Mouse (Mus musculus): Measurements from ENCODE around the gene Lrp6. TPM values are rescaled to one million over a fixed set of nuclear protein-coding genes. Genes with fewer than 3 reads are reported as not detected.
A peak's percentile ranks its signal among the peaks of the same experiment; 100 is the strongest.

Gene Lrp6
- polyA plus RNA-seq (2015; fragmentation: Nextera tagmentation; extraction: Ambion mirVana) = 10.1 and 10.7 TPM in 2 replicates

GRCm38 (mm10) chr6:134566818-134567485 lies at the start of gene Lrp6:
Gene Lrp6, minus strand, starts transcription at chr6:134566965.
- TF ChIP-seq CTCF (IDR thresholded peaks at IDR 0.05; ENCODE audit: low read depth) (no peak), EP300 (IDR thresholded peaks at IDR 0.05; ENCODE audit: low read depth) (no peak)
- Histone ChIP-seq H3K9ac (replicated peaks) (peak within 1 kb of the TSS; percentile 97), H3K4me1 (ENCODE audit: insufficient read depth) (peaks cover 5% of the 10 kb centered on the region), H3K36me3 (replicated peaks; ENCODE audit: insufficient read depth, low read length) (no peaks in the 10 kb centered on the region), H3K27me3 (ENCODE audit: insufficient read depth, low read length) (no peaks in the 10 kb centered on the region), H3K9me3 (ENCODE audit: low read length) (no peaks in the 10 kb centered on the region), H3K27ac (ENCODE audit: low read depth) (peak within 1 kb of the TSS; percentile 94), H3K4me2 (ENCODE audit: low read depth, low read length) (peak within 1 kb of the TSS; percentile 89), H3K4me3 (ENCODE audit: low read depth, low read length) (peak within 1 kb of the TSS; percentile 88)
- 2% methylated on average over 71 of the region's 99 CpGs for WGBS (ENCODE audit: insufficient replicate concordance)
- DNase-seq = peak; percentile 88
- ATAC-seq = peak; percentile 91

GRCm38 (mm10) chr6:134614723-134615648 lies 48.2 kb upstream of the Lrp6 start:
- no peaks in the 10 kb centered on the region; the same call in 1 of the 2 replicates for H3K4me1 ChIP-seq (ENCODE audit: insufficient read depth)
- peak overlapping the region; percentile 72 for H3K27ac ChIP-seq (ENCODE audit: low read depth)
- ATAC-seq (peak; percentile 97), DNase-seq (peak; percentile 89)
- H3K36me3 ChIP-seq (replicated peaks; ENCODE audit: insufficient read depth, low read length) = no peaks in the 10 kb centered on the region
- peak overlapping the region; percentile 78 for H3K4me2 ChIP-seq (ENCODE audit: low read depth, low read length)
- no peaks in the 10 kb centered on the region for H3K9me3 ChIP-seq (ENCODE audit: low read length)
- peak overlapping the region; percentile 41 for H3K4me3 ChIP-seq (ENCODE audit: low read depth, low read length)
- WGBS (ENCODE audit: insufficient replicate concordance) = 11% methylated on average over 16 of the region's 16 CpGs
- H3K27me3 ChIP-seq (ENCODE audit: insufficient read depth, low read length) = no peaks in the 10 kb centered on the region
- 0 out of 2 replicates have a peak overlapping the region, but pooled peaks have one; percentile 22 for H3K9ac ChIP-seq (replicated peaks)
- TF ChIP-seq EP300 (IDR thresholded peaks at IDR 0.05; ENCODE audit: low read depth) (peak; percentile 57), CTCF (IDR thresholded peaks at IDR 0.05; ENCODE audit: low read depth) (peak; percentile 99)

- Histone ChIP-seq H3K9ac (replicated peaks) (no peak overlapping the region), H3K36me3 (replicated peaks; ENCODE audit: insufficient read depth, low read length) (no peaks in the 10 kb centered on the region), H3K4me1 (ENCODE audit: insufficient read depth) (no peaks in the 10 kb centered on the region; the same call in 1 of the 2 replicates), H3K4me3 (ENCODE audit: low read depth, low read length) (peak overlapping the region; percentile 41), H3K9me3 (ENCODE audit: low read length) (no peaks in the 10 kb centered on the region), H3K27me3 (ENCODE audit: insufficient read depth, low read length) (no peaks in the 10 kb centered on the region), H3K4me2 (ENCODE audit: low read depth, low read length) (peak overlapping the region; percentile 78), H3K27ac (ENCODE audit: low read depth) (peak overlapping the region; percentile 72)
- WGBS (ENCODE audit: insufficient replicate concordance) = 43% methylated on average over 4 of the region's 4 CpGs
- ATAC-seq (peak; percentile 74), DNase-seq (no peak)
- TF ChIP-seq EP300 (IDR thresholded peaks at IDR 0.05; ENCODE audit: low read depth) = no peak
- no peak for TF ChIP-seq CTCF (IDR thresholded peaks at IDR 0.05; ENCODE audit: low read depth)
These were observed 47.6 kb upstream of the Lrp6 start for GRCm38 (mm10) chr6:134614322-134614721.

GRCm38 (mm10) chr6:134611896-134612295 lies 45.1 kb upstream of the Lrp6 start:
- no peak overlapping the region for H3K4me3 ChIP-seq (ENCODE audit: low read depth, low read length)
- H3K9ac ChIP-seq (replicated peaks) = no peak overlapping the region
- H3K27ac ChIP-seq (ENCODE audit: low read depth) = no peak overlapping the region
- H3K4me1 ChIP-seq (ENCODE audit: insufficient read depth) = no peaks in the 10 kb centered on the region; the same call in 1 of the 2 replicates
- no peaks in the 10 kb centered on the region for H3K9me3 ChIP-seq (ENCODE audit: low read length)
- ATAC-seq = no peak
- no peaks in the 10 kb centered on the region for H3K27me3 ChIP-seq (ENCODE audit: insufficient read depth, low read length)
- no peak for DNase-seq
- H3K4me2 ChIP-seq (ENCODE audit: low read depth, low read length) = no peak overlapping the region
- TF ChIP-seq CTCF (IDR thresholded peaks at IDR 0.05; ENCODE audit: low read depth) = no peak
- TF ChIP-seq EP300 (IDR thresholded peaks at IDR 0.05; ENCODE audit: low read depth) = no peak
- no peaks in the 10 kb centered on the region for H3K36me3 ChIP-seq (replicated peaks; ENCODE audit: insufficient read depth, low read length)
- WGBS (ENCODE audit: insufficient replicate concordance) = 65% methylated on average over 13 of the region's 13 CpGs

- ATAC-seq (no peak), DNase-seq (no peak)
- H3K9ac ChIP-seq (replicated peaks) = no peak overlapping the region
- no peak overlapping the region for H3K4me3 ChIP-seq (ENCODE audit: low read depth, low read length)
- 83% methylated on average over 9 of the region's 9 CpGs for WGBS (ENCODE audit: insufficient replicate concordance)
- H3K36me3 ChIP-seq (replicated peaks; ENCODE audit: insufficient read depth, low read length) = no peaks in the 10 kb centered on the region
- no peaks in the 10 kb centered on the region for H3K27me3 ChIP-seq (ENCODE audit: insufficient read depth, low read length)
- H3K4me2 ChIP-seq (ENCODE audit: low read depth, low read length) = no peak overlapping the region
- no peak overlapping the region for H3K27ac ChIP-seq (ENCODE audit: low read depth)
- TF ChIP-seq CTCF (IDR thresholded peaks at IDR 0.05; ENCODE audit: low read depth) (no peak), EP300 (IDR thresholded peaks at IDR 0.05; ENCODE audit: low read depth) (no peak)
- no peaks in the 10 kb centered on the region for H3K9me3 ChIP-seq (ENCODE audit: low read length)
- H3K4me1 ChIP-seq (ENCODE audit: insufficient read depth) = no peaks in the 10 kb centered on the region; the same call in 1 of the 2 replicates
These were observed 43.6 kb upstream of the Lrp6 start for GRCm38 (mm10) chr6:134610380-134610779.
